Mouse (Mus musculus) R1 (cell line): Measurements from ENCODE around the gene Muc4.

Source experiments
- DNase-seq: peaks from one replicate; pipeline ENCODE4 v3.0.0-alpha.2; 2018; ENCODE audit warnings: low read depth, low spot score

Gene Muc4

DNA sequence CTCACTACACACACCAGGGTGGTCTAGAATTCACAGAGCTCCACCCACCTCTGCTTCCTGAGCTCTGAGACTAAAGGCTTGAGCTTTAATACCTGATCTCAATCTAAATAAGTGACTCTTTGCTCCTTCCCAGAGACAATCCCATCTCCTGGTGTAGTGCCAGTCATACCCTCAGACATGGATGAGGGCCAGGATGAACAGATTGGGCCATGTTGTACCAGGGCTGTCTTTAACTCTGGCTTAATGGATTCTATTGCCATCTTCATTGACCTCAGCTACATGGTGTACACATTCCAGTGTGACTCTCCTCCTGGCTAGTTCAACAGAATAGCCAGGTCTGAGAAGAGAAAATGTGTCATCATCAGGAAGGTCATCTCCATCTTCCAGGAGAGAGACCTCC is 9.2 kb upstream of the Muc4 start:
- no peak for DNase-seq

DNA sequence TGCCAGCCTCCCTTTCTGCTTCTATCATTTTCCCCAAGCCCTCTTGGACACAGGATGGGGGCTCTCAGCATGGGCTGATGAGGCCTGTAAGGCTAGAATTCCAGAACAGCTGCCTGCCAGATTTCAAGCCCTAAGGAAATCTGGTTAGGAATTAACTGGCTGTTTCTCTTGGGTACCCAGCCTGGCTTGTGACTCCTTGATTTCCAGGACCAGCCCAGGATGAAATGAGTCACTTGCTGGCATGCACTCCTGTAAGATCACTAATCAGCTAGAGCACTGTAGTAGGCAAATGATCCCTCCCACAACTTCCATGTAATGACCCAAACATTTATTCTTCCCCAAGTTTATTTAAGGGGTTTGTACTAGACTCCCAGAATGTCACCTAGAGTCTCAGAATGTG is 7.4 kb upstream of the Muc4 start:
- no peak for DNase-seq

DNA sequence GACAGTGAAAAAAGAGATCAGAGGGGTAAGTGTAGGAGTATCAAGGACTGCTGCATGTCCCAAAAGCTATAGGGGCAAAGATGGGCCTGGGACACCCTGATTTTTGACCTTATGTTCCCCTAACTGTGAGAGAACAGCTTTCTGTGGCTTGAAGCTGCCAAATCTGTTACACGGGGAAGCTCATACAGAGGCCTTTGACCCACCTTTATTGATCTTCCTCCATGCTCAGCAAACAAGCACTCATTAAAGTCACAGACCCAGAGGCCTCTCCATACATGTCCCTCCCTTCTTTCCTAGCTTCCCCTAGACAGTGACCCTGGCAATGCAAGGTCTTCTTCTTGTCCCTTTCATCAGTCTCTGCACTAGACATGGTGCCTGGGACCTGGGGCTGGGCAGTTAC is 7.0 kb upstream of the Muc4 start:
- no peak for DNase-seq

DNA sequence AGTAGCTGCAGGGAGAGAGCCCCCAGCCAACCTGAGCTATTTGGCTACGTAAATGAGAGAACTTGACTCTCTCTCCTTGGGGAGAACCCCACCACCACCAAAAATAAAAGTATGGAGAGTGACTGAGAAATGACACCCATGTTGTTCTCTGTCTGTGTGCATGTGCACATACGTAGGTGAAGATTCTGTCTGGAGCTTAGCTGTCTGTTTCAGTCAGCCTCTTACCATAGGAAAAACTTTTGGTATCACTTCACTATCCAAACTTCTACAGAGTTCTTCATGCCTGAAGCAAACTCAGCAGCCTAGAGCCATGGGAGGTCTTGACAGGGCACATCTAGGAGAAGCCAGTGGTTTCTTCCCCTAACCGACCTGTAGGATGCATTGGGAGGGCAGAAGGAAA is 2.5 kb upstream of the Muc4 start:
- no peak for DNase-seq

DNA sequence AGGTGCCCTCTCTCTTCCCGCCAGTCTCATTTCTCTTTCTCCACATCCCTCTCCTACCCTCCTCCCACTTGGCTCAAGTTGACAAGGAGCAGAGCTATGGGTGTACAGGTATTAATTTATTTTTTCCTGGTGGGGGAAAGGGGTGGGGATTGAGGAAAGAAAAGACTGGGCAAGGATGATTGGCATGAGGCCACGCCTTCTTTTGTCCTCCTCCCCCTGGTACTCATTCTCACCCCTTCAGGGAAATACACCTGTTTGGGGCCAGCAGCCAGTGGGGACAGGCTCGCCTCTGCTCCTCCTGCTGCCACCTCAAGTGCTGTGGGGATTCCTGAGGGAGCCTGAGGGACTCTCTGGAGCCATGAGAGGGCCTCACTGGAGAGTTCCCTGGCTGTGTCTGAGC is 336 bp downstream of the Muc4 start:
- no peak for DNase-seq

DNA sequence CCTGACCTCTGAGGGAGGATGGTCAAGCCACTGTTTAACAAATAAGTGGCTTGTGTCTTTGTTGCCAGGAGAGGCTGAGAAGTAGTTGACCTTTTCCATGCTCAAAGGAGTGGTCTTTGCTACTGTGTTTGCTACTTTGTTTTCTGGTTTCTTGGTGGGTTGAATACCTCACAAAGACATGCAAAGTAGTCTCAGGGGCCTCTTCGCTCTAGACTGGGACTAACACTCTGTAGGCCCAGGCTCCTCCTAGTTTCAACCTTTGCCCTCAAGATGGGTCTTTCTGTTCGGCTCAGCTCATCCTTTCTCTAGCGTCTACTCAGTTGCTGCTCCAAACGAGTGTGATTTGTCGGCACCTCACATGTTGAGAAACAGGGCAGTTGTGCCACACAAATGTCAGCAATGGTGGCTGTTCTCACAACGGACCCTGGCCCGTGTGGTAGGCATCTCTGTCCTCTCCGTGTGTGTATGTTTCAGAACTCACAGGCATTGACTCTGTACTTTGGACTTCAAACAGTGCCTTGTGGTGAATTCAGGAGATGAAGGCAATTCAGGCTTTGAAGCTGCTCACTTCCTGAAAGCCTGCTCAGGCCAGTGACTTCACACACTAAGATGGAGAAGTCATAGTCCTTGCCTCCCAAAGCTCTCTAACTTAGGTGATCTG is 4.4 kb downstream of the Muc4 start:
- peak; percentile 66 for DNase-seq

DNA sequence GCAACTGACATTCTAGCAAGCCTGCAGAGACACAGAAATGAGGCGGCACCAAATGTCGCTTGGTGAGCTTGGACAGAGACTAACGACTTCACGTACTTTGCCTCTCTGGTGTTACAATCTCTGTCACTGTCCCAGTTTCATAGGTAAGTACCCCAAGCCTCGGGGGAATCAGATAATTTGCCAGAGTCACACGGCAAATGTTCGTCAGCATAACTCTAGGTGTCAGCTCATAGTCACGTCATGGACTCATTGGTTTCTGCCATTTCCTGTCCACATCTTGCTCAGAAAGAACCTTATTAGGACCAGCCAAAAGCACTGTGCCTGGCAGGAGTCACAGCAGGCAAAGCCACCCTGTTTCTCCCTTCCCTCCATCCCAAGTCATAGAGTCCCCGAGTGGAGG is 5.7 kb downstream of the Muc4 start:
- no peak for DNase-seq

DNA sequence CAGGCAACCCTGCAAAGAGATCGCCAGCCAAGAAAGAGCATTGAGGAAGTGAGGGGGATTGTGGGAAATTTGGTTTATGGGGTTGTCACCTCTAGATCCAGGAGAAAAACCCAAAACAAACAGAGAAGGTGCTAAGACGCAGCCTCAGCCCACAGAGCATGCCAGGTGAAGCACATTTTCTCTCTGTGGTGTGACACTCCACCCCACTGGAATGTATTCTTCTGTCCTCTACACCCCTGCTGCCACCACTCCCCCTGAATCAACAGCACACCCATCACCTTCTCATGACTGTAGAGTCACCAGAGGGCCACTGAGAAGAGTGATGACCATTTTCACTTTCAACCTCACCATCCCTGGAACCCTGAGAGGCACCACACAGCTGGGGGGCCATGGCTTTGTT is 7.0 kb downstream of the Muc4 start:
- DNase-seq: no peak

DNA sequence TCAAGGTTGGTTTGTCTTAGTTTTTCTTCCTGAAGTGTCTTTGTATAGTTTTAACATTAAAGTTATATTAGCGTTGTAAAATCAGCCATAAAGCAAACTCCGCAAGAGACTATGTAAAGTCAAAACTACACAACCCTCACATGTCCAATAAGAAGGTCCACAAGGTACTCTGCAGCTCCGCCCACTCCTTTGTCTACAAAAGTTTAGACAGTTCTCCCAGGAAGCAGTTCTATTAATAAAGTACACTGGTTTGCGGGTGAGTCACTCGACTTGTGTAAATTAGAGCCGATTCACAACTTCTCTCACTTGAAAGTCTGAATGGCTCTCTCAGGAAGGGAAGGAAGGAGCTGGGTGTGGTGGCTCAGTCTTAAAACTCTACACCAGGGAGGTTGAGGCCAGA is 10.2 kb downstream of the Muc4 start:
- peak; percentile 34 for DNase-seq

DNA sequence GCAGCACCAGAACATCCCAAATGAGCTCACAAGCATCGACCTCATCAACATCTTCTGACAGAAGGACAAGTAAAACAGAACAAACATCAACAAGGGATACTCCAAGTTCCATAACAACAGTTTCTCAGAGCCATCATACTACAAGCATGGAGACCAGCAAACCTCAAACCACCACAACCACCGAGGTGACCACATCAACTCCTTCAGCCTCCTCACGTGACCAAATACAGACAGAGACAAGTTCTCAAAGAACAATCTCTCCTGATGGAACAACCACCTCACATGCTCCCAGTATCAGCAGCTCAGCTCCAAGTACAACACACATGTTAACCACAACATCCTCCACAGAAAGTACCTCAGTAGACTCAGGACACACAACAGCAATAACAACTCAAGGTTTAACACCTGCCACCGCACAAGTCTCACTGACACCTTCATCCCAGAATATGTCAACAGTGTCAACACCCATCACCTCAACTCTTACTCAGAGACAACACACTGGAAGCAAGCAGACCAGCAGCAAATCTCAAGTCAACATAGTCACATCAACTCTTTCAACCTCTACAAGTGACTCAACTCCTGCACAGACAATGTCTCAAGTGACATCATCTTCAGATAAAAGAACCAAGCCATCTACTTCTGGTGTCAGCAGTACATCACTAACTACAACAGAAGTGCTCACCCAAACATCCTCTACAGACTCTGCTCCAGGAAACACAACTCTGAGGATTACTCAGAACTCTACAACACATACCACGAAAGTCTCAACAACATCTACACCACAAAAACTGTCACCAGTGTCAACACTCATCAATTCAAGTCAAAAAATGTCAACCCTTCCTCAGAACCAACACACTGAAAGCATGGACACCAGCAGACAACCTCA is 14.8 kb downstream of the Muc4 start:
- DNase-seq: no peak

DNA sequence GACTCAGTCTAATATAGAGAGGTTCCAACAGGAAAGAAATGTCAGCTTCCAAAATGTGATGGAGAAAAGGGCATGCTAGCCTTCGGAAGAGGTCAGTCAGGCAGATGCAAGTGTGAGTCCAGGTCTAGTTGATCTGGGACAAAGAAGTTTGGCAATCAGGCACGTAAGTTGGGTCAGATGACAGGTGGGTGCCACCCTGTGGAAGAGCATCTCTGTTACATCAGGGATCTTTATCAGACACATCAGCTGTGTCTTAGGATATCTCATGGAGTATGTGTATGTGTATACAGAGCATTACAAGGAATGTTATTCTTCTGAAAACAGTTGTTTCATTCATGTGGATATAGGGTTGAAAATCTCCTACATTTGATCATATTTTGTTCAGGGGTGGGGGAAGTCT is 28.9 kb downstream of the Muc4 start:
- no peak for DNase-seq

DNA sequence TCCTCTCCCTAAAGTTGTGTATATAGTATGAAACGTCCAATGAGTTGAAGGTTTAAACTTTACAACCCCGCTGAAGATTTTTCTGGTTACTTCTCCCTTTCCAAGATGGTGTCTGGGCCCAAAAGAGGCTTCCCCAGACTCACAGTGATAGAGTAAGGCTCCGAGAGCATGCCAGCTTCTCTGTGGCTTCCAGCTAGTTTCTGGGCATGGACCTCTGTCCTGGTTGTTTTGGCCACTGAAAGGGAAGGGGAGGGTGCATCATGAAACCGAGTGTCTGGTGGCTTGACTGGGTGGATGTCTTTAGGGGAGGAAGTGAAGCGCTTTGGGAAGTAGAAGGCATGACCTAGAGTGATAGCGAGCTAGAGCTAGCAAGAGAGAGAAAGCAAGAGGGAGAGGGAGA is 29.3 kb downstream of the Muc4 start:
- DNase-seq: no peak

DNA sequence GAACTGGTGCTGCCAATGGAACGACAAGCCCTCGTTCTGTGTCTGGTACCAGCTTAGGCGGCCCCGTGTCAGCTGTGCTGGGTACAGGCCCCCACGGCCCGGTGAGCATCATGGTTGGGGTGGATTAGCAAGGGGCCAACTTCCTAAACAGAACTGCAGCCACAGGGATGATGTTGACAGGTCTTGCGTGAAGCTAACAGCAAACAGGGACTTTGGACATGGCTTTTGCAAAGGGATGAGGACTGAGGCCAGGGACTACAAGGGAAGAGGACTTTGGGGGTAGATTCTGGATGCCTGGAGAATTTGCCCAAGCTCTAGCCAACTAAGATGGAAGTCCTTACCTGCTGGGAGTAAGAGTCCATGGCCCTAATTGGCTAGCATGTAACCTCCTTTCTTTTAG is 31.2 kb downstream of the Muc4 start:
- no peak for DNase-seq

DNA sequence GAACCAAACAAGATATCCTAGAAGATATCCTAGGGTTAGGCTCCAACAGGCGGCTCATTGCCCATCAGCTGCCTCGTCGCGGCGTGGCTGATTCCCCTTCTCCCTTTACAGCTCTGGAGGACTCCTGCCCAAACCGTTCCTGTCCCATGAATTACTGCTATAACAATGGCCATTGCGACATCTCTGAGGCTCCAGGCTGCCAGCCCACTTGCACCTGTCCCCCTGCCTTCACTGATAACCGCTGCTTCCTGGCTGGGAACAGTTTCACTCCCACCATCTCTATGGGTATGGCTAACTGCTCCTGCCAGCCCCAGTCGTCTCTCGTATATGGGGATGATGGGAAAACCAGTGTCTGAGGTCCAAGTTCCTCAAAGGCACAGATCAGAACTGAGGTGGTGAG is 41.0 kb downstream of the Muc4 start:
- no peak for DNase-seq

DNA sequence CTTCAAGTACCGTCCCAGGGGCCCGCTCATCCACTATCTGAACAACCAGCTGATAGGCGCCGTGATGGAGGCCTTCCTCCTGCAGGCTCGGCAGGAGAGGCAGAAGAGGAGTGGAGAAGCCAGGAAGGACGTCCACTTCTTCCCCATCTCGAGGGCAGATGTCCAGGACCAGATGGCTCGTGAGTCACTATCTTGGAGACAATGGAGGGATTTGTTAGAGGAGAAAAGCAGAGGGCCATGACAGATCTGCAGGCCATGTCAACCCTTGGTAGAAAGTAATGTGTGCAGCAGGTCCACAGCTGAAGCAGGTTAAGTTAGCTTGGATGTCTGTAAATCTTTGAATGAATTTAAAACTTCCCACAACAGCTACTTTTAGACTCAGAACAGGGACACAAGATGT is 43.3 kb downstream of the Muc4 start:
- no peak for DNase-seq

DNA sequence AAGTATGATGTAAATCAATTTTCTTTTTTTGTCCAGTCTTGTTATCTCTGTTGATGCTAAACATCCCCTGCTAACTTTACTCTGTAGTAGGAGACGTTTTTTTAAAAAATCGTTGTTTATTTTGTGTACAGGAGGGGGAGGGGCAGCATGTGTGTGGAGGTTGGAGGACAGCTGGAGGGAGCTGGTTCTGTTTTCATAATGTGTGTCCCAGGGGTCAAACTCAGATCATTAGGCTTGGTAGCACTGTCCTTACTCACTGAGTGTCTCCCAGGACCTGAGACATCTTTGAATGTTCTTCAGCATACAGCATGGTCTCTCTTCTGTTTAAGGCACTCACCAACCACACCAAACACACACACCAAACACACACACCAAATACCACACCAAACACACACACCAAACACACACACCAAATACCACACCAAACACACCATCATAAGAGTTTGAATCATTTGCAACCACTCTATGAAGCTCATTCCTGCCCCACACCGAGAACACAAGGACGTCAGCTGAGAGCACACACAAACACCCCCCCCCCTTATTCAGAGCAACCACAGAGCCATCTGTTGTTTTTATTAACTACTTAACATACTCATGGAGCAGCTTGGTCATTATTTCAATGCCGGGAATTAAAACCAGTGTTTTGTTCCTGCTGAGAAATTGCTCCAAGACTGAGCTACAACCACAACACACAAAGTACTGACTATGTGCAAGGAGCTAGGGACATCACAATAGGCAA is 47.8 kb downstream of the Muc4 start:
- DNase-seq: no peak

DNA sequence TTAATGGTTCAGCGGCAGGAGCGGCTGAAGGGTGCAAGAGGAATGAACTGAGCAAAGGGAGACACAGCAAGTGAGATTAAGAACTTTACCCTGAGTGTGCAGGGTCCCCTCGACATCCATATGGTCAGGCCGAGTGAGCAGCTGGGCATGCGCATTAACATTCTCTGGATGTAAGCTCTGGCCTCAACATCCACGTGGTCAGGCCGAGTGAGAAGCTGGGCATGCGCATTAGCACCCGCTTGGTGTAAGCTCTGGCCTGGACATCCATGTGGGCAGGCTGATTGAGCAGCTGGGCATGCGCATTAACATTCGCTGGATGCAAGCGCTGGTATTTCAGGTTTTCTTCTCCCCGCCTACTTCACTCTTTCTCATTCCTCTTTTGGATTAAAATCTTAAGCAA is 49.2 kb downstream of the Muc4 start:
- peak; percentile 39 for DNase-seq

DNA sequence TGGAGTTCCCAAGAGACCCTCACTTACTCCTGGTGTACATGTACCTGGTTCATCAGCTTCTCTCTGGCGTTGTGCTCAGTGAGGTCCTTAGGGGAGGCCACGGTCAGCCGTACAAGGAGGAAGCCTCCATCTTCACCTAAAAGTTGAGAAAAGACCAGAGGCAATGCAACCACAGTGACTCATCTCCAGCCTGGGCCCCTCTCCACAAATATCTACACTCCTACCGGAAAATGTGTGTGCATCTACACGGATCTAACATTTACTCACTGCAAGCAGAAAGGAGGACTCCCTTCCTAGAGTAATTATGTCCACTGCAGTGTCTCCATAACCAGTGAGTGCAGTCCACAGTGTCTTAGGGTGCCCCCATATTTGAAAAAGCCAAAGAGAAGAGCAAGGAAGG is 54.4 kb downstream of the Muc4 start:
- DNase-seq: no peak

DNA sequence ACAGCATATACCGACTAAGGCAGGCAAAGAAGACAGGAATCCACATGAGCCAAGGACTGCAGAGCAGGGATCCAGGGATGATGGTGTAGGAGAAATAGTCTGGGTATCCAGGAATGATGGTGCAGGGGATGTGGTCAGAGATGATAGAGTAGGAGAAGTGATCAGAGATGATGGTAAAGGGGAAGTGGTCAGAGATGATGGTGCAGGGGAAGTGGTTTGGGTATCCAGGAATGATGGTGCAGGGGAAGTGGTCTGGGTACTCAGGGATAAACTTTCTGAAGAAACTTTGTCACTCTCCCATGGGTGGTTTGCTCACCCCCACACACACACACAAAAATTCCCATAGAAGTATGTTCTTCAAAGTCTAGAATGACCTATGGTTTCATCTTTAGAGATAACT is 59.5 kb downstream of the Muc4 start:
- no peak for DNase-seq

DNA sequence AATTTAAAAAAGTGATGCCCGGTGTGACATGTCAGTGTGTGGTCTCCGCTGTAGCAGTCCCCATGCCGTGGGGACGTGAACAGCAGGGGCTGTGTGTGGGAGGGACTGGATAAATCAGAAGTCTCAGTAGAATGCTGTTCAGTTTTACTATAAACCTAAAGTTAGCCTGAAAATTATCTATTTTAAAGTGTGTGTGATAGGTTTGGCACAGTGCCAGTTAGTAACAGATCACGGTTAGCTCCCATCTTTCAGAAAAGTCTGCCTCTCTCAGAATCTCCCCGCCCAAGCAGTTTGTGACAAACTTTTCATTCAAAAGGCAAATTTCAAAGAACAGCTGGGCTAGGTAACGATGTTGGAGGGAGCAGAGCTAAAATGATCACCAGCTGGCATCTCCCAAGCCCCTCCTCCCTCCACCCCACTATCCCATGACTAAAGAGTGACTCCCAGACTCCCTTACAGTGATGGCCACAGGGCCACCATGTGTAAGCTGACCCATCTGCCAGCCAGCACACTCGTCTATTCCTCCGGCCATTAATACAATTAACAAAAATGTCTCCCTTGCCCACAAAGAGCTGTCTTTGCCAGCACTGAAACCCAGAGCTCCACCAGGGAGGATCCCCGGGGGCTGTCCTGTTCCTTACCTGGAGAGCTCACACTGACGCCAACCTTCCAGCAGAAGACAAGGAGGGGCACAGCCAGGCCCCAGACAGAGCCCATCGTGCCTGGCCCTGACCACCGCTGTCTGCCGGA is 61.2 kb downstream of the Muc4 start:
- no peak for DNase-seq

DNA sequence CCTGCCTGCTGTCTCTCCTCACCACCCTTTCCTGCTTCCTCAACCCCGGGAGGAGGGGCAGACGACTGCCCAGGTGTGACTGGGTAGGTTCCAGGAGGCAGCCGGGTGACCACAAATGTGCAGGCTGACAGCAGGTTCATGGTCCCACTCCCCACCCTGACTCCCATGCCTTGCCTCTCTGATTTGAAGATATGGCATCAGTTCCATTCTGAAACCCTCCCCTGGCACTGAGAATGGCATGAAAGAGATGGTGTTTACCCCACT is 61.7 kb downstream of the Muc4 start, which contains the start of gene Muc20:
Gene Muc20 (minus strand): TSS at position 10 of the 264 bp plus-strand sequence.
- DNase-seq: no peak

DNA sequence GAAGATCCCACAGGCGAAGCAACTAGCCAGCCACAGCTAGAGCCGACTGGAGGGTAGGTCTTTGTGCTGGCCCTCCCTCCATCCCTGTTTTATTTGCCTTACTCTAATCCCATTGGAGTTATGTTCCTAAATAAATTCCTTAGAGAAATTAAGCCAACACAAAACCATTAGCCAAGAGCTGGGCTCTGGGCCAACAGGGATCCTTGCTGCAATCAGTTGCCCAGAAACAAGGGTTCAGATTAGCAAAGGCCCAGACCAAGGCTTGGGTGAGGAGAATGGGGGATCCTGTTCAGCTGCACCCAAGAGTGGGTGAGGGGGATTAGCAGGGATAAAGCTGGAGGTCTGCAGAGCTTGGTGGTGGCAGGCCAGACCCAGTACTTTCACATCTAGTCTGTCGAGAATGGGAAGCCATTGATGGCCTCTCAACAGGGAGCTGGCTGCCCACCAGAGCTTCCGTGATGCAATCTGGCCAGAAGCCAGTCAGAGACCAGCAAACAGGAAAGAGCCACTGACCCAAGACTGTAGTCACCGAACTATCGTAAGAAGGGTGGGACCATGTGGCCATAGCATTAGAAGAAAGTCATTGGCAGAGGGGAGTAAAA is 67.7 kb downstream of the Muc4 start:
- peak; percentile 80 for DNase-seq
